Mouse (Mus musculus) stomach, postnatal 0 days (tissue): ENCODE results near the gene Padi2. TPM values are rescaled to one million over a fixed set of nuclear protein-coding genes. Genes with fewer than 3 reads are reported as not detected.

ENCODE experiments used
- ATAC-seq: fragments of 200-750 bp; cut with Nextera tagmentation; 2 replicates; pipeline ENCODE4 v1.8.0; 2017; ENCODE audit not compliant: low FRiP score, low TSS enrichment
- DNase-seq: peaks from one replicate; pipeline ENCODE4 v3.0.0-alpha.2; 2016; ENCODE audit warnings: low spot score
- H3K27ac ChIP-seq: fragments of 300-500 bp; sonication (generic); replicated peaks from 2 replicates; pipeline ENCODE4 v1.5.1; 2014; ENCODE audit warnings: mild to moderate bottlenecking, control low read depth
- H3K27me3 ChIP-seq: fragments of 300-500 bp; sonication (generic); 2 replicates; pipeline ENCODE4 v1.6.1; 2014; ENCODE audit warnings: low read length; ENCODE audit not compliant: control insufficient read depth, insufficient read depth
- H3K36me3 ChIP-seq: fragments of 300-500 bp; sonication (generic); 2 replicates; pipeline ENCODE4 v1.6.1; 2014; ENCODE audit warnings: low read length, mixed read lengths; ENCODE audit not compliant: control insufficient read depth, insufficient read depth
- H3K4me1 ChIP-seq: fragments of 300-500 bp; sonication (generic); replicated peaks from 2 replicates; pipeline ENCODE4 v1.6.1; 2014; ENCODE audit warnings: antibody characterized with exemption; ENCODE audit not compliant: control insufficient read depth, insufficient read depth
- H3K4me2 ChIP-seq: fragments of 300-500 bp; sonication (generic); replicated peaks from 2 replicates; pipeline ENCODE4 v1.6.1; 2014; ENCODE audit warnings: low read depth, mild to moderate bottlenecking, control low read depth, moderate library complexity
- H3K4me3 ChIP-seq: fragments of 300-500 bp; sonication (generic); 2 replicates; pipeline ENCODE4 v1.5.1; 2014; ENCODE audit warnings: low read depth, low read length, control low read depth
- H3K9ac ChIP-seq: fragments of 300-500 bp; sonication (generic); 2 replicates; pipeline ENCODE4 v1.6.1; 2014; ENCODE audit warnings: mild to moderate bottlenecking, low read length, control low read depth, mixed read lengths
- H3K9me3 ChIP-seq: fragments of 300-500 bp; sonication (generic); 2 replicates; pipeline ENCODE4 v1.6.1; 2016; ENCODE audit warnings: low read length; ENCODE audit not compliant: control insufficient read depth
- CTCF ChIP-seq: IDR thresholded peaks from 2 replicates; pipeline ENCODE4 v1.5.1; 2016; ENCODE audit warnings: antibody characterized with exemption, low read depth, mild to moderate bottlenecking, moderate library complexity
- EP300 ChIP-seq: optimal IDR thresholded peaks from 2 replicates; pipeline ENCODE3; 2016; ENCODE audit warnings: antibody characterized with exemption
- WGBS: fragments of 180-500 bp; shearing (Covaris S2); extraction: QIAGEN DNeasy Blood & Tissue Kit; methylation state at CpG from one replicate; pipeline ENCODE4 v1.1.7; 2014; 5-methylcytosine and 5-hydroxymethylcytosine counted together
- polyA plus RNA-seq: library from polyadenylated mRNA; unstranded; fragments of >200 nt; fragmentation: Nextera tagmentation; extraction: Ambion mirVana; gene quantifications from 2 replicates; pipeline ENCODE4 v1.2.1, GENCODE M21; 2015

Padi2 gene
- polyA plus RNA-seq, 1 experiment from 2014 or later: 0.69 TPM

DNA sequence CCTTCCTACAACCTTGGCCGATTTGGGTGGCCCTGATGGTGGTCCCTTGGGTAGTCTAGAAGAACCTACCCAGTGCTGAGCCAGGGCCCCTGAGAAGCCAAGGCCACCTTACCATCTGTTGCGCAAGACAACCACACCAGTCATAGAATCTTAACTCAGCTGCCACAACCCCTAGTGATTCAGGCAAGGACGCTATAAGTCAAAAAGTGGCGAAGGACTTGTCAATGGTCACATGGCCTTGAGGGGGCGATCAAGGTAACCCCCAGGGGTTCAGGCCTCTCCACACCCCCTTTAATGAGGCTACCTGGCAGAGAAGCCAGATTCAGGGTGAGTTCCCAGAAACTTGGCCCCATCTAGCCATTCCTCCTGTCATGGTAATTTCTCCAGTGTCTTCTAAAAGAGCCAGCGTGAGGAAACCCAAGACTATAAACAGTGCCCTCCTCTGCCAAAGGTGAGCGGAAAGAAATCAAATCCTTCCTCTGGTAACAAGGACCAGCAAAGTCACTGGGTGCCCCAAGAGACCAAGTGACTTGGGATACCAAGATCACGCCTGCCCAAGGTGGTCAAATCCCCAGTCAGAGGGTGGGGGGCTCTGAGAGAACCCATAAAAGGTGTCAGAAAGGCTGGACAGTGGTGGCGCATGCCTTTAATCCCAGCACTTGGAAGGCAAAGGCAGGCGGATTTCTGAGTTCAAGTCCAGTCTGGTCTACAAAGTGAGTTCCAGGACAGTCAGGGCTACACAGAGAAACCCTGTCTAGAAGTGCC is 53.8 kb downstream of the Padi2 start:
- Histone ChIP-seq H3K4me3 (no peak overlapping the region), H3K36me3 (no peaks in the 10 kb centered on the region), H3K4me1 (no peaks in the 10 kb centered on the region), H3K9me3 (no peaks in the 10 kb centered on the region), H3K27ac (no peak overlapping the region), H3K27me3 (no peaks in the 10 kb centered on the region), H3K9ac (no peak overlapping the region), H3K4me2 (no peak overlapping the region)
- no peak for TF ChIP-seq CTCF
- TF ChIP-seq EP300: no peak
- DNase-seq (no peak), ATAC-seq (no peak)
- 80% methylated on average over 10 of the region's 10 CpGs for WGBS

DNA sequence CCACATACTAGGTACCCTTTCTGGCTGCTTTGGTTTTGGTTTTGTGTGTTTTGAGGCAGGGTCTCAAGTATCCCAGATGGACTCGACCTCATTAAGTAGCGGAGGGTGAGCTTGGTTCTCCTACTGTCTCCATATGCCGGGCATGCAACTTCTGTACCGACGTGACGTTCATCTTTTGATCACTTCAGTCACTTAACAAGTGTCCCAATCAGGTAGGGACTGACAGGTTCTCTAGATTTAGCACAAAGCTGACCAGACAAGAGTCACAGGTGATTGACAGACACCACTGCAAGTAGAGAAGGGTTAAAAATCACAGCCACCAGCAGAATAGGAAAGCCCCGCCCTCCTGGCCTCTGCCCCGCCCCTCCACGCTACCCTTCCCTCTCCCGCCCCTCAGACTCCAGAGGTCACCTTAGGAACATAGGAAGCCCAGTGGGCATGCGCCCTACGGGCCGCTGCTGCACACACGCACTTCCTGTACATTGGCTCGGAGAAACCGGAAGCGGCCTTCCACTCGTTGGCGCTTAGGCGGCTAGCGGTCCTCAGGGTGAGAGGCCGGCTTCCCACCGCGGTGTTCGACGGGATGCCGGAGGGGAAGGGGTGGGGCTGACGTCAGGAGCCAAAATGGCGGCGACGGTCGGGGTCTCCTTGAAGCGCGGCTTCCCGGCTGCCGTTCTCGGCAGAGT is 54.8 kb downstream of the Padi2 start, which contains the start of gene Sdhb:
TSS of gene Sdhb (plus strand) at position 423 of the 686 bp plus-strand sequence.
- no peaks in the 10 kb centered on the region for H3K9me3 ChIP-seq
- no peaks in the 10 kb centered on the region for H3K27me3 ChIP-seq
- TF ChIP-seq EP300 (no peak), CTCF (peak; percentile 19; the same call in 1 of the 2 replicates)
- ATAC-seq: peak; percentile 97
- DNase-seq: peak; percentile 97
- no peaks in the 10 kb centered on the region for H3K4me1 ChIP-seq
- 1% methylated on average over 37 of the region's 37 CpGs for WGBS
- H3K4me2 ChIP-seq: peak within 1 kb of the TSS; percentile 91
- peak within 1 kb of the TSS; percentile 89 for H3K4me3 ChIP-seq
- peak within 1 kb of the TSS; percentile 93 for H3K9ac ChIP-seq
- no peaks in the 10 kb centered on the region for H3K36me3 ChIP-seq
- peak within 1 kb of the TSS; percentile 90 for H3K27ac ChIP-seq

DNA sequence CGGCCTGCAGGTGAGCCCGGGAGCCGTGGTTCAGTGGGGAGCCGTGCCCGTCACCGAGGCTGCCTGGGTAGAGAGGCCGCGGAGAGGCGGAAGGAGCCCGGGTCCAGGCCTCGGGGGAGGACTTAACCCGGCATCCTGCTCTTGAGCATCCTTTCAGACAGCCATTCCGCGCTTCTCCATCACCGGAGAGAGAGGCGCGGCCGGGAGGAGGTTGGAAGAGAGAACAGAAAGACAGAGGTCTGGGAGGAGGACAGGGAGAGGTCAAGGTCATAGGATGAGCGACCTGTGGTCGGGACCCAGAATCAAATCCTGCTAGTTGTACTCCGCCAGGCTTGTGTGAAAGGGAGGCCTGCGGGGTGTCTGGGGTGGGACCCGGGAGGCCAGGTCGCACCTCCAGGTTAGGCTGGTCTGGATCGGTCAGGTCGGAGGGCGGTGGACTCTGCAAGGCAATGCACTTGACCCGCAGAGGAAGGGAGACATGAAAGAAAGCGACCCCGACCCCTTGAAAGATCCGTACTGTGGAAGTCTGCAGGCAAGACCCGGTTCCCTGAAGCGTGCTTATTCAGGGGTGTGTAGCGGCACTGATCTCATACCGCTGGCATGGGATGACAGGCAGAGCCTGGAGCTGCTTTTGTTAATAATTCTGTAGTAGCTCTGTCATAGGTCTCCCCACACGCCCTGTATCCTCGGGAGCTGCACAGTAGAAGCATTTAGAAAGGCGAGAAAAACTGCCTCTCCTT is 55.5 kb downstream of the Padi2 start:
- peak overlapping the region; percentile 90 for H3K27ac ChIP-seq
- ATAC-seq: peak; percentile 0; the same call in 1 of the 2 replicates
- no peak for TF ChIP-seq CTCF
- TF ChIP-seq EP300: no peak

DNA sequence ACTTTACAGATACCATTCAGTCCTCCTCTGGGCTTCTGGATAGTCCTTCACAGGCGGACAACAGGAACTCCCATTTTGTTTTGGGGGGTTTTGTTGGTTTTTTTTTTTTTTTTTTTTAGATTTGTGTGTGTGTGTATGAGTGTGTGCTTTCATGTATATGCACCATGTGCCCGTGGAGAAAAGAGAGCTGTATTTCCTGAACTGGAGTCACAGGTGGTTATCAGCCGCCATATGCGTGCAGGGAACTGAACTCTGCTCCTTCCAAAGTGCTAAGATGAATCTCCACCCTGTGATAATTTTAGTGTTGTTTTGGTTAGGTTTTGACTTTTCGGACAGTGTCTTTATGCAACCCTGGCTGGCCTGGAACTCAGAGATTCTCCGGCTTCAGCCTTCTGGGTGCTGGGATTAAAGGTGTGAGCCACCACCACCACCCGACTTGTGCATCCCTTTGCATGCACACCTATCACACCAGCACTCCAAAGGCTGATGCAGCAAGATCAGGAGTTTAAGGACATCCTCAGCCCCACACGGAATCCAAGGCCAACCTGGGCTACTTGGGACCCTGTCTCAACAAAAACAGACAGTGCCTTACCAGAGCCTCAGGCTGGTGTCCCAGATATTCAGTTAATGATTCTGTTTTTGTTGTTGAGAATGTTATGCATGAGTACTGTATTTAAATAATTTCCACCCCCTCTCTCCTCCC is 56.2 kb downstream of the Padi2 start:
- Histone ChIP-seq H3K9me3 (no peaks in the 10 kb centered on the region), H3K27ac (peak overlapping the region; percentile 90; the same call in 1 of the 2 replicates)

More for the DNA sequence above, 55.5 kb downstream of the Padi2 start:
- no peak for DNase-seq
- Histone ChIP-seq H3K27me3 (no peaks in the 10 kb centered on the region), H3K9ac (peak overlapping the region; percentile 93), H3K36me3 (no peaks in the 10 kb centered on the region), H3K9me3 (no peaks in the 10 kb centered on the region), H3K4me2 (peak overlapping the region; percentile 91), H3K4me3 (peak overlapping the region; percentile 89), H3K4me1 (no peaks in the 10 kb centered on the region)
- under 1% methylated on average over 38 of the region's 38 CpGs for WGBS

DNA sequence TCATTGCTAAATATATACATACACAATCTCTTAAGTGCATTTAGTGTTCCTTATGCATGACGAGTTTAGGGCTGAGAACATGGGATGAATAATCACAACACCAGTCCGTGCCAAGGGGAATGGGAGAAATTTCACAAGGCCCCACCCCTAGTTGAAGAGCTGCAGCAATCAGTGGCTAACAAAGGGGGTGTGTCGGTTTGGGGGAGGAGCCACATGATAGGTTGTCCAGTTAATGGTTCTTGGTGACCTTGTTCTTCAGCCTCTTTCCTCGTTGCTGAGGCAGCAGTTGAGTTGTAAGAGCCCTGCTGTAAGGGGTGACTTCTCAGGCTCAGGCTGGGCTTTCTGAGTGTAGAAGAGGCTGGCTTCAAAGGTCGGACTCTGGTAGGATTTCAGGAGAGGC is 56.8 kb downstream of the Padi2 start:
- Histone ChIP-seq H3K9ac (no peak overlapping the region), H3K36me3 (no peaks in the 10 kb centered on the region), H3K27me3 (no peaks in the 10 kb centered on the region), H3K4me3 (no peak overlapping the region), H3K4me2 (0 out of 2 replicates have a peak overlapping the region, but pooled peaks have one; percentile 91), H3K27ac (peak overlapping the region; percentile 75), H3K9me3 (no peaks in the 10 kb centered on the region), H3K4me1 (no peaks in the 10 kb centered on the region)
- DNase-seq (peak; percentile 81), ATAC-seq (peak; percentile 18; the same call in 1 of the 2 replicates)
- TF ChIP-seq CTCF (no peak), EP300 (no peak)
- 22% methylated on average over 5 of the region's 5 CpGs for WGBS

More for the DNA sequence above, 56.2 kb downstream of the Padi2 start:
- Histone ChIP-seq H3K9ac (peak overlapping the region; percentile 93; the same call in 1 of the 2 replicates), H3K4me2 (peak overlapping the region; percentile 91), H3K4me1 (no peaks in the 10 kb centered on the region), H3K4me3 (peak overlapping the region; percentile 89), H3K36me3 (no peaks in the 10 kb centered on the region), H3K27me3 (no peaks in the 10 kb centered on the region)
- ATAC-seq (no peak), DNase-seq (no peak)
- TF ChIP-seq CTCF (no peak), EP300 (no peak)
- 54% methylated on average over 8 of the region's 8 CpGs for WGBS
